Mouse (Mus musculus) urinary bladder, postnatal 25 days (tissue): ENCODE data around the gene Map3k1.

Experiments used
- DNase-seq: peaks from one replicate; pipeline ENCODE4 v3.0.0; 2022; ENCODE audit warnings: low spot score

Map3k1 gene

GRCm38 (mm10) chr13:111812647-111813046, 3.9 kb upstream of the Map3k1 start:
- DNase-seq = no peak

GRCm38 (mm10) chr13:111810998-111811628, 2.3 kb upstream of the Map3k1 start:
- no peak for DNase-seq

- peak; percentile 49 for DNase-seq
Observed at GRCm38 (mm10) chr13:111809466-111810228, 854 bp upstream of the Map3k1 start.

- no peak for DNase-seq
Observed at GRCm38 (mm10) chr13:111808387-111808636, 481 bp downstream of the Map3k1 start.

- no peak for DNase-seq
Observed at GRCm38 (mm10) chr13:111807596-111808386, 1.0 kb downstream of the Map3k1 start.

- no peak for DNase-seq
Observed at GRCm38 (mm10) chr13:111807105-111807595, 1.6 kb downstream of the Map3k1 start.

GRCm38 (mm10) chr13:111805738-111806722, 2.8 kb downstream of the Map3k1 start:
- DNase-seq = no peak

- DNase-seq = no peak
Observed at GRCm38 (mm10) chr13:111804951-111805673, 3.7 kb downstream of the Map3k1 start.

GRCm38 (mm10) chr13:111804189-111804588, 4.6 kb downstream of the Map3k1 start:
- DNase-seq = no peak

GRCm38 (mm10) chr13:111803506-111803905, 5.3 kb downstream of the Map3k1 start:
- no peak for DNase-seq

GRCm38 (mm10) chr13:111802900-111803299, 5.9 kb downstream of the Map3k1 start:
- DNase-seq = no peak

- no peak for DNase-seq
Observed at GRCm38 (mm10) chr13:111802271-111802665, 6.5 kb downstream of the Map3k1 start.

- no peak for DNase-seq
Observed at GRCm38 (mm10) chr13:111801662-111802270, 7.0 kb downstream of the Map3k1 start.

- no peak for DNase-seq
Observed at GRCm38 (mm10) chr13:111800866-111801265, 7.9 kb downstream of the Map3k1 start.

GRCm38 (mm10) chr13:111798044-111798443, 10.7 kb downstream of the Map3k1 start:
- DNase-seq = no peak

- DNase-seq = peak; percentile 53
Observed at GRCm38 (mm10) chr13:111797021-111797420, 11.8 kb downstream of the Map3k1 start.

GRCm38 (mm10) chr13:111796191-111796920, 12.4 kb downstream of the Map3k1 start:
- no peak for DNase-seq

GRCm38 (mm10) chr13:111792975-111793287, 15.9 kb downstream of the Map3k1 start:
- DNase-seq = no peak

- no peak for DNase-seq
Observed at GRCm38 (mm10) chr13:111792130-111792974, 16.4 kb downstream of the Map3k1 start.
